Mouse (Mus musculus) retina, embryonic 14.5 days (tissue): Measurements from ENCODE around the gene Gm12886.

ENCODE experiments used
- DNase-seq: peaks from one replicate; pipeline ENCODE4 v3.0.0-alpha.2; 2015; ENCODE audit warnings: low spot score

Gm12886 gene

GRCm38 (mm10) chr4:121422999-121423398 is at the start of gene Gm12886:
Gm12886 (minus strand) TSS chr4:121423099.
- DNase-seq = no peak
